ENCODE assay signal across 19 mouse cellular contexts in genomic region chr14:78935796-78936195, GRCm38 (mm10).
DNase-seq lines count a peak whose midpoint lies in the region; ATAC-seq lines count a peak whose summit lies in the region.
"Had no signal": no experiment of that assay in that cellular context is flagged by ENCODE, and none has a peak within 500 bp of the region (broad histone marks: within the 10 kb centered on the region; RNA-seq: fewer than 3 reads in every experiment).

No protein-coding gene starts in this region.

- H3K36me3 ChIP-seq in limb, embryonic 13.5 days, result peaks cover 12% of the 10 kb centered on the region

- H3K27me3 ChIP-seq in limb, embryonic 13.5 days, result no peaks in the 10 kb centered on the region
- H3K27me3 ChIP-seq: forebrain, embryonic 13.5 days; liver, embryonic 15.5 days had no signal

- H3K4me2 ChIP-seq in limb, embryonic 13.5 days (replicated peaks), result no peak overlapping the region
- H3K4me2 ChIP-seq: forebrain, embryonic 13.5 days; heart, embryonic 11.5 days; hindbrain, embryonic 14.5 days; liver, embryonic 15.5 days had no signal

- no peaks in the 10 kb centered on the region for H3K9me3 ChIP-seq in limb, embryonic 13.5 days
- H3K9me3 ChIP-seq: forebrain, embryonic 13.5 days; G1E; liver, embryonic 15.5 days had no signal

- ATAC-seq in limb, embryonic 13.5 days (ENCODE audit: low FRiP score, low read depth), result peak; percentile 92
- no peak for ATAC-seq in monocyte, adult 5-6 weeks (replicated peaks; ENCODE audit: insufficient number of reproducible peaks, low FRiP score, low TSS enrichment, poor library complexity, severe bottlenecking)
- ATAC-seq: CD4-positive, CD25-positive, alpha-beta regulatory T cell, adult 4 months; forebrain, embryonic 13.5 days; intestine, postnatal 0 days had no signal

- peaks cover 11% of the 10 kb centered on the region for H3K4me1 ChIP-seq in limb, embryonic 13.5 days
- H3K4me1 ChIP-seq: forebrain, embryonic 13.5 days; liver, embryonic 15.5 days had no signal

- peak overlapping the region; percentile 23; the same call in 1 of the 2 replicates for H3K27ac ChIP-seq in limb, embryonic 13.5 days
- H3K27ac ChIP-seq: forebrain, embryonic 13.5 days; hindbrain, embryonic 14.5 days; liver, embryonic 15.5 days had no signal

- WGBS in limb, embryonic 13.5 days, result 18% methylated on average over 3 of the region's 3 CpGs

- H3K4me3 ChIP-seq in limb, embryonic 13.5 days, result no peak overlapping the region
- H3K4me3 ChIP-seq: forebrain, embryonic 13.5 days; liver, embryonic 15.5 days had no signal

- DNase-seq in testis, postnatal 14 days (ENCODE audit: low spot score), result peak; percentile 9
- no peak for DNase-seq in testis, postnatal 10 days (ENCODE audit: low spot score)
- DNase-seq in embryo, embryonic 11 days, result peak; percentile 16
- DNase-seq in thymus, postnatal 4 days, result no peak
- no peak for DNase-seq in right cerebral cortex, adult 18-20 months
- DNase-seq: adrenal gland, adult 2 months; cerebellum, postnatal 25 days; heart, postnatal 14 days; layer of hippocampus, postnatal 36 days; left cerebral cortex, postnatal 4 days had no signal

- no peak overlapping the region for H3K9ac ChIP-seq in limb, embryonic 13.5 days
- H3K9ac ChIP-seq: forebrain, embryonic 13.5 days; hindbrain, embryonic 14.5 days; liver, embryonic 15.5 days had no signal

Comparison
In these comparisons a context has a peak if more than half of its experiments do, and no peak if none do; other contexts are left out.
1. DNase-seq: peak in testis, postnatal 14 days (single experiment) and embryo, embryonic 11 days (single experiment); none in testis, postnatal 10 days (single experiment), thymus, postnatal 4 days (single experiment) and right cerebral cortex, adult 18-20 months (single experiment).